Mouse (Mus musculus) urinary bladder, postnatal 25 days (tissue): ENCODE data around the gene Hes5.

Experiments
- DNase-seq: peaks from one replicate; pipeline ENCODE4 v3.0.0; 2022; ENCODE audit warnings: low spot score

The Hes5 gene

DNA sequence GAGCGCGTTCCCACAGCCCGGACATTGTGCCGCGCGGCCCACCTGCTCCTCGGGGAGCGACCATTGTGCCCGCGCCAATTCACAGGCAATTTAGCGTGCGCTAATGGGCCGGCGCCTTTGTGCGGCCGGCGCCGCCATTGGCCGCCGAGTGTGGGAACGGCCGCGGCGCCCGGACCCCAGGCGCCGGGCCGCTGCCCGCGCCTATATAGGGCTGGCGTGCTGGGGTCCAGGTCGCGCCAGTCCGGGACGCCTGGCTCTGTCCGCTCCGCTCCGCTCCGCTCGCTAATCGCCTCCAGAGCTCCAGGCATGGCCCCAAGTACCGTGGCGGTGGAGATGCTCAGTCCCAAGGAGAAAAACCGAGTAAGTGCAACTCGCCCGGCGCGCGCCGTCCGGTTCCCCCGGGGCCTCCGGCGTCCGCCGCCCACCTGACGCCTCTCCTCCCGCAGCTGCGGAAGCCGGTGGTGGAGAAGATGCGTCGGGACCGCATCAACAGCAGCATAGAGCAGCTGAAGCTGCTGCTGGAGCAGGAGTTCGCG, at the start of gene Hes5:
Hes5 (plus strand) TSS at position 234 of the 536 bp plus-strand sequence.
- no peak for DNase-seq

- no peak for DNase-seq
These were observed 49.1 kb upstream of the Hes5 start for GRCm38 (mm10) chr4:154911644-154912043.

DNA sequence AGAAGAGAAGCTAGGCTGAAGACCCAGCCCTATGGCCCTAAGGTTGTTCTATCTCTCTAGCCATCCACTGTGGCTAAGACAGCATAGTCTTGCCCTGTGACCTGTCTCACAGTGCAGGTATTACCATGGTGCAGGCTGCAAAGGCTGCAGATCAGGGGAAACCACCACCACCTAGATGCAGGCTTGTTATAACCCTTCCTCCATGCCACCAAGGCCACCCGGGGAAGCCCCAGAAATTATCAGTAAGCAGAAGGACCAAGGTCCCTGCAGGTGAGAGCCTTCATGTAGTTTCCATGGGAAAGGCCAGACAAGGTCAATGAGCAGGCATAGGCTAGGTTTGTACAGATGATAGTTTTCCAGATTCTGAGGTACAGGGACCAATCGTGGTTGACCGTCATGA, 46.9 kb upstream of the Hes5 start:
- DNase-seq: no peak

- no peak for DNase-seq
These were observed 46.5 kb upstream of the Hes5 start for GRCm38 (mm10) chr4:154914252-154914651.

GRCm38 (mm10) chr4:154914707-154915106, 46.0 kb upstream of the Hes5 start:
- no peak for DNase-seq

DNA sequence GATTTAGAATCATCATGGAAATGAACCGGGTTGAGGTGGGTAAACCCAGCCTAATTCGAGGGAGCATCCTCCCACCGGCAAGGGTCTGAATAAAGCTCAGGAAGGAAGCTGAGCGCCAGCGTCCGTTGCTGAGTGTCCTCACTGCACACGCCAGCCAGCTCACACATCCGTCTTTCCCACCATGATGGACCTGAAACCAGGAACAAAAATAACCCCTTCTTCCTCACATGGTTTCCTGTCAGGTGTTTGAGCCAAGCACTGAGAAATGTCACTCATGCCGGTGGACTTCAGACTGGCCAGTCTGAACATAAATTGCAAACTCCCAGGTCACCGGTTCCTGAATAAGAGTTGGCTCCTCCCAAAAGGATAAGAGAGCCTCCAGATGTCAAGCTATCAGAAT, 45.4 kb upstream of the Hes5 start:
- DNase-seq: no peak

GRCm38 (mm10) chr4:154916662-154917061, 44.1 kb upstream of the Hes5 start:
- DNase-seq: no peak

DNA sequence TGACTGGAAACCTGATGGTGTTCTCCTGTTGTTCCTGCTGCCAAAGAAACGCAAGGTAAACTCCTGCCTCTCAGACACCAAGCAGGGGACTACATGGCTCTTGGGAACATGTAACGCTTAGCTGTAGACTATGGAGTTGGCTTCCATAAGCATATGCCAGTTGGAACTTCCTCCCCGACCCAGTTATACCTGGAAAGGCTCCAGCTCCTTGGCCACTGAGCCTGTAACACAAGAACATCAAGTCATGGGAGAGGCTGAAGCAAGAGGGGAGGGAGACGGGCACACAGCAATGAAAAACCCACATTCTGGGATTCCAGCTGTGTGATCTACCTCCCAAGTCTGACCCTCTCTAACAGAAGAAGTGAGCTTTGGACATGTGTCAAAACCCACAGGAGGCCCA, 38.4 kb upstream of the Hes5 start:
- no peak for DNase-seq

- DNase-seq: no peak
These were observed 37.8 kb upstream of the Hes5 start for GRCm38 (mm10) chr4:154922931-154923330.

- DNase-seq: no peak
These were observed 35.3 kb upstream of the Hes5 start for GRCm38 (mm10) chr4:154925413-154925812.

DNA sequence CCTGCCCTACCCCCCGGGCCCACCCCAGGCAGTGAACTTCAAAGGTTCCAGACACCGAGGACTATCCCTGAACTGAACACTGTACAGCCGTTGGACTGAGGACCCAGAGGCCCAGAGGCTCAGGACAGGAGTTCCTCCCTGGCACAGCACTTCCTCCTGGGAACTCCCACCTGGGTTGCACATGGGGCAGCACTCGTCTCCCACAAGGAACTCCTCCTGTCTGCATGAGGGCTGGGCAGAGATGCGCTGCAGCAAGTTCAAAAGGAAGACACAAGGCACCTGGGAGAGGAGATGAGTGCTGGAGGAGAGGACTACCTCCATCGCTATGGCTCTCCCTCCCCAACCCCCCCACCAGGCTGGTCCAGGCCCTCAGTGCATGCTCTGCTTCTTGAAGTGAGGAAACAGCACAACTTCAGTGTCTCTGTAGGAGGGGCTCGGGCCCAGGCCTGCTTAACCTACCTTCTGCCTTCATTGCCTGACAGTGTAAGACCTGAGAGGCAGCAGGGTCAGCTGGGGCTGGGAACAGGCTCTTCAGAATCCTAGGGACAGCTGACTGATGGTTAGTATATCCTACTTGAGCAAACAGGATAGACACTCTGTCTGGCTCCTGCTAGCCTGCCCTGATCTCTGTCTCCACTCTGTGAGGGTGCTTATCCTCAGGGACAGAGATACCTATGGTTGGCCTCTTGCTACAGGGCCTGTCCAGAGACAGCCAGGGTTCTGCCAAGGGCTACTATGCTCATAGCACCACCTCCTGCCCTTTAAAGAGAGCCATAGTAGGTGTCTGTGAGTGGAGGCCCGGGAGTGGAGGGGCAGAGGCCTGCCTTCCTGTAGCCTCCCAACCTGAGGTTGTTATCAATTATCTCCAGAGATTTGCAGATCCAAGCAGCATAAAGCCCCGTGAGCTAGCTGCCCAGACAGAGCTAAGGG, 33.5 kb upstream of the Hes5 start:
- no peak for DNase-seq

DNA sequence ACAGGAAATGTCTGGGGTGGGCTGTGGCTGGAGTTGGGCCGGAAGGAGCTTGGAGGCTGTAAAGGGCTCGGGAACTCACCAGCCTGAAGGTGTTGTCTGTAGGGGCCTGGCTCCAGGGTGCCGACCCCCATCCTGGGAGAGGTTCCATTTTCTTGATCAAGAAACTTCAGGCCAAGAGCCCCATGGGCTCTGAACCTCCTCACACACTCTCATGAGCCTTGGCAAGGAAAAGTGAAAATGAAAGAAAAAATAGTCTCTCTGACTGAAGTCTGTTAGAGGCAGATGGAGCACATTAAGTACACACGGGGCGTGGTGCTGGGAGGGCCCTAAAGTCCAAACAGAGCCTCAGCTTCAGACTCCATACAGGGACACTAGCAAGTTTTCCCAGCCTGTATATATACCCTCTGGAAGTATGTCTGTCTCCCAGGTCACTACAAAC, 32.8 kb upstream of the Hes5 start:
- DNase-seq: no peak

DNA sequence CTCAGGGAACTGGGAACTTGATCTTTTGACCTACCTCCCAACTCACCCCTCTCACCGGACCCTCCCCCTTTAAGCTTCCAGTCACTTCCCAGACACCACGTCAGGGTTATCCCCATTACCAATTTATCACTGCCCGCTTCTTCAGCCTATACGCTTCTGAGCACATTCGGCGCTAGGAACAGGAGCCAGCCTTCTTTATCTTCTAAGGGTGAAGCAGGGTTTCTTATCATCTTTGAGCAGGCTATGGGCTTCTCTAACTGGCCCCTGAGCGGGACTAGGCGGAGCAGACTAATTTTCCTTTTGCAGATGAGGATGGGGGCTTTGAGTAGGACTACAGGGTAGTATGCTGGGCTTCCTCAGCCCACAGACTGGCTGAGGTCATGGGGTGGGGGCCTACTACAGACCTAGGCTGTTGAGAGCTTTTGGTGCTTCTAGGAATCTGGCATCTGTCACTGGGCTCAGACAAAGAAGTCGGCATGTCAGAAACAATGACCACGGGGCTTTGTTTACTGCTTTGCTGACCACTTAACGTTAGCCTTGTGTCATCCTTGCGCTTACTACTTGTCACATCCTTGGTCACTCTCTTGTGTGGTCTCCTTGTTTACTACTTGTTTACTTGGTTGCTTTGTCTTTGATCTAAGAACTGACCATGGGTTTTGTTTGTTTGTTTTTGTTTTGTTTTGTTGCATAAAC, 32.2 kb upstream of the Hes5 start, which contains the start of gene Tnfrsf14:
Tnfrsf14 (minus strand) TSS at position 169 of the 693 bp plus-strand sequence.
- no peak for DNase-seq

DNA sequence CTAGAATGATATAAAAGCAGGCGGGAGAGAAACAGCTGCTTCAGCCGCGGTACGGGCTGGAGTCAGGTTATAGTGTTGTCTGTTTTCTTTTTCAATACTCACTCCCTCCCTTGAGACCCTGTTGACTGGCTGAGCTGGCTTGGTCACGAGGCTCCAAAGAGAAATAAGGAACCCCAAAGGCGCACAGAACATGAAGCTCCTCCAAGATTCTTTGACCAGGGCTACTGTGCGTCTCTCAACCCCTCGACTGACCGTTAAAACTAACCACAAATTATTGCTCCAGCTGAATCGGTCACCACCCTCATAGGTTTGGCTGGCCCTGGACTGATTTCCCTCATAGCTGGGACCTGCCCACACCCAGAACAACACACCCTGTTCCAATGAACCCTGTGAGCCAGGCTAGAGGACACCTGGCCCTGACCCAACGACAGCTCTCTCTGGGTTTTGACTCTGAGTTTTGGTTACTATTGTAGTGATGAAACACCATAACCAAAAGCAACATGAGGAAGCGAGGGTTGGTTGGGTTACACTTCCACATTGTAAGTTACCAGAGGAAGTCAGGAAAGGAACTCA, 31.5 kb upstream of the Hes5 start:
- no peak for DNase-seq

DNA sequence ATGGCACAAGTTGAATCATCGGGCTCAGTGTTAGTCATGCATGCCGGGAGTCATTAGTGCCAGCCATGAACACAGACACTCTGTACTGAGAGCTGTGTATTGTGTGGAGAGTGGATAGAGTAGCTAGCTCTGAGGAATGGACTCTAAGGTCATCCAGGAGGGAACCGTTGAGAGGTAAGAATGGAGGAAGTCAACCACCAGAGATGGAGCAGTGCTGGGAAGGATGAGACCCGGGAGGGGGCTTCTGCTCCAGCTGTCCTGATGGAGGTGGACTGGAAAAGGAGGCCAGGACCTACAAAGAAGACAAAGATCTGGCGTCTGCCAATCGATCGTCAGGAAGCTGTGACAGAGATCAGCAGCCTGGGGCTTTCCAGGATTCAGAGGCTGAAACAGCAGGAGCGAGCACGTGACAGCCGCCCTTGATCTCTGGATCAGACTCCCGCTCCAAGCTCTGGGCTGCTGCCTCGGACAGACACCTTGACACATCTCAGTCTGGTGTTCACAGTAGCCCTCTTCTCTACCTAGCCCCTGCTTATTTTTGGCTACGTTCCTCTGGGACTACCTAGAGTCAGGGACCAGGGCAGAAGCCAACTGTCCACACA, 27.3 kb upstream of the Hes5 start:
- DNase-seq: no peak

- DNase-seq: no peak
These were observed 25.9 kb upstream of the Hes5 start for GRCm38 (mm10) chr4:154934800-154935199.

DNA sequence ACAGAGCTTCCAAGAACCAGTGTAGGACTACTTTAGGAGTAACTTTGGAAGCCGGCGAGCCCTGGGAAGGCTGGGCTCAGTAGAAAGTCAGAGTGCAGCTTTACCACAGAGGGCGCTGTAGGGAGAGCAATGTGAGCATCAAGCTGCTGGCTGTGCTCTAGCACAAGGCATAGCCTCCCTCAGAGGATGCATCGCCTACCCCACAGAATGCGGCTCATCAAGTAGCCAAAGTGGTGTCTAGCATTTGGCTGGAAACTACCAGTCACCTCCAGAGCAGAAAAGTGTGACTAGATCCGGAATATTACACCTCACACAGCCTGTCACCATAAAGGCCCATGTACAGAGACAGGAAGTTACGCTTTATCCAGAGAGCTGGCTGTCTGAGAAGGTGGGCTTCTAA, 24.9 kb upstream of the Hes5 start:
- DNase-seq: no peak

DNA sequence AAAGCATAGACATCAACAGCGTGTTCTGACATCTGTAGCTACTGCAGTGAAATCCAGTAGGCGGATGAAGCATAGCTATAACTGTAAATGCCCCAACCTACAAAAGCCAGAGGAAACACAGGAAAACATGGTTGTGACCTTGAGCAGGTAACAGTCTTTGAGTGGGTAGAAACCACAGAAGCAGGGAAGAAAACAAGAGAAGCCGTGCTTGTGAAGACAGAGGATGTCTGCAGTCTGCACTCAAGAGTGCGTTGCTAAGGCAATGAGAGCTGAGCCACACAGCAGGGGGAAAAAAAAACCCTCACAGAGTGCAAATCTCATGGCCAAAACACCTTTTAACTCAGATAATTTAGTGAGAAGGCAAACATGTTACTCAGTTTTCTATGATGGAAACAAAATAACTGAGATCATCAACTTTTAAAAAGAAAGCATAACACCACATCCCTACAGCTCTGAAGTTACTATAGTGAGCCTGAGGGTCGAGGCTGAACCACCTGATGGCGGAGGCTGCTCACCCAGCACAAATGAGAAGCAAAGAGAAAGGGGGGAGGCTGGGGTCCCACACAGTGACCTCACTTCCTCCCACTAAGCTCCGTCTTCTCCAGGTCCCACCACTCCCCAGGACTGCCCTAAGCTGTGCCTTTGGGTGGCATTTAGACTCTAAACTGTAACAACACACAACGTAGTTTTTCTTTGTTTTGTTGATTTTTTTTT, 24.0 kb upstream of the Hes5 start:
- DNase-seq: no peak

DNA sequence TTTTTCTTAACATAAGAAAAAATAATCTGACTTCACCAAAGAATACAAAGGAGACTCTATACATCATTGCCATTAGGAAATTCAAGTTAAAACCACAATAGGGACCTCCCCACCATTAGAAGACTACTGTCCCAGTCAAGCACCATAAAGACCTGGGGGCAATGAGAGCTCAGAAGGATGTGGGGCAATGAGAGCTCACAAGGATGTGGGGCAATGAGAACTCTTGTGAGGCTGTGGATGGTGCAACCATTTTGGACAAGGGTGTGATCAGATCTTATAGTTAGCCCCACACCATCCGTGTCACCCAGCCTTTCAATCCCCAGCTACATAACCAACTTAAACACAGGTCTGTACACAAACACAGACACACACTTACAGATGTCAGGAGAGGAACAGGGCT, 23.0 kb upstream of the Hes5 start:
- no peak for DNase-seq

DNA sequence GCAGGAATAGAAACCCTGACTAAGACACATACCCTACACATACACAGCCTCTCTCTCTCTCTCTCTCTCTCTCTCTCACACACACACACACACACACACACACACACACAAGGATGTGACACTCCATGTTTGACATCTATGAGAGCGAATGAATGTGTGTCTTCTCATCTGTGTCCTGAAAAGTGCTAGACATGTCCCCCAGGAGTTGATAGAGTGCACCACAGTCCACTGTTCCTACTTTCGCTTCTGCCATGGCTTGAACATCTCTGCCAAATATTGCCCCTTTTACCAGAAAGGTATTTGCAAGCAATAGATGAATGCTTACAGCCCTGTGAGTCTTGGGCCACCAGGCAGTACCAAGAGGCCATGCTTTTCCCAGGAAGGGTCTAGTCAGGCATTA, 20.6 kb upstream of the Hes5 start:
- DNase-seq: no peak

DNA sequence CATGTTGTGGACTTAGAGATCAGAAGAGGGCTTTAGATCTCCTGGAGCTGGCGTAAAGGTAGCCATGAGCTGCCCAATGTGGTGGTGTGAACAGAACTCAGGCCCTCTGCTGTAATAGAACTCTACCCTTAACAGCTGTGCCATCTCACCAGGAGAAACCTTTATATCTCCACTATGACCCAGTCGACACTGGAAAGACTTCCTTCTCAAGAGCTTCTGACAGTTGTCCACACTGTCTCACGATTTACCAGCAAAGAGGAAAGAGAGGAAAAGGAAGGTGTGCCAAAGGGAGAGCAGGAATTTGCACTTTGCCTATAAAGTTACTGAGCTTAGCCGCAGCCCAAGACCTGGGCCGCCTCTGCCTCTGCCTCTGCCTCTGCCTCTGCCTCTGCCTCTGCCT, 18.9 kb upstream of the Hes5 start:
- DNase-seq: no peak
